Mouse (Mus musculus) cerebellum, adult 2 months (tissue): ENCODE results near the gene Heca.

Experiments
- CTCF ChIP-seq: fragments of 200-500 bp; IDR thresholded peaks from 2 replicates; pipeline ENCODE4 v1.5.1; 2011; ENCODE audit warnings: low read depth, mild to moderate bottlenecking, control low read depth, low read length, moderate library complexity, borderline replicate concordance; ENCODE audit not compliant: insufficient read depth
- POLR2A ChIP-seq: fragments of 200-500 bp; IDR thresholded peaks from 2 replicates; pipeline ENCODE4 v1.6.1; 2011; ENCODE audit warnings: low read length, control low read depth, borderline replicate concordance; ENCODE audit not compliant: insufficient read depth

DNA sequence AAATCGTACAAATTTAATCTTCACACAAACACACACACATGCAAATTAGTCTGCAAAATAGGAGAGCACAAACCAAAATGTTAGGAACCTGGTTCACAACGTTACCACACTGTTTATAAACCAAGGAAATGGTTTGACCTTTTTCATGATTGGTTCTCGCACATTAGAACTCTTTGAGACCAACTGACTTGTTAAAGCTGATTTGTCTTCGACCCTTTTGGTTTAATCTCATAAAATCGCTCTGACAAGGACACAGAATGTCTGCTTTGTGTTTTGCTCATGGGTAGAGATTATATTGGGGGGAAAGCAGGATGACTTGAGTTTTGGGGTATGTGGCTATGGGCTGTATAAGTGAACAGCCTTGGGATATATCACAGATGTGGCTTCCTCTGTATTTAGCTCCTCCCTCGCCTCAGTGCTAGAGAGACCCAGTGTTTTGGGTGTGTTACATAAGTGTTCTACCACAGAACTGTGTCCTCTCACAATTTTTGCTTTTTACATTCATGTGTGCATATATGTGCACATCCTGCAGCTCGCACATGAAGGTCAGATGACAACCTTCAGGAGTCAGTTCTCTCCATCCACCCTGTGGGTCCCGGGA lies 40.1 kb upstream of the Heca start:
- TF ChIP-seq POLR2A (no peak), CTCF (no peak)
